Mouse (Mus musculus) left cerebral cortex, adult 2 months (tissue): ENCODE results near the gene Unc13a. TPM values are rescaled to one million over a fixed set of nuclear protein-coding genes. Genes with fewer than 3 reads are reported as not detected.

Experiments used
- DNase-seq, 2 experiments: peaks; one replicate each; pipeline ENCODE4 v3.0.0; 2021 to 2022; ENCODE audit warnings: low spot score in 2 of 2, mixed read lengths in 1 of 2; ENCODE audit errors: extremely low spot score in 1 of 2
- H3K27ac ChIP-seq: fragments of 200-600 bp; 2 replicates; pipeline ENCODE4 v1.8.1; 2022
- H3K4me3 ChIP-seq: fragments of 200-600 bp; 2 replicates; pipeline ENCODE4 v1.8.1; 2022
- CTCF ChIP-seq: fragments of 200-600 bp; IDR thresholded peaks from 2 replicates; pipeline ENCODE4 v1.8.1; 2022; ENCODE audit warnings: antibody characterized with exemption, mild to moderate bottlenecking, moderate library complexity
- intact Hi-C: fragments of 180-260 bp; cut with DNase I; formaldehyde crosslinking; loops from one replicate; pipeline ENCODE4 v1.15.1; 2025
- microRNA-seq, 2 experiments: library from miRNA; unstranded; fragments of <30 nt; microRNA quantifications; one replicate each; pipeline ENCODE4 v1.2.0; 2021
- total RNA-seq, 2 experiments: library from RNA; stranded (reverse); gene quantifications; 2 replicates each; pipeline ENCODE4 v1.2.3; 2021

Unc13a gene
- total RNA-seq, 2 experiments from 2014 or later = 313 to 351 TPM

DNA sequence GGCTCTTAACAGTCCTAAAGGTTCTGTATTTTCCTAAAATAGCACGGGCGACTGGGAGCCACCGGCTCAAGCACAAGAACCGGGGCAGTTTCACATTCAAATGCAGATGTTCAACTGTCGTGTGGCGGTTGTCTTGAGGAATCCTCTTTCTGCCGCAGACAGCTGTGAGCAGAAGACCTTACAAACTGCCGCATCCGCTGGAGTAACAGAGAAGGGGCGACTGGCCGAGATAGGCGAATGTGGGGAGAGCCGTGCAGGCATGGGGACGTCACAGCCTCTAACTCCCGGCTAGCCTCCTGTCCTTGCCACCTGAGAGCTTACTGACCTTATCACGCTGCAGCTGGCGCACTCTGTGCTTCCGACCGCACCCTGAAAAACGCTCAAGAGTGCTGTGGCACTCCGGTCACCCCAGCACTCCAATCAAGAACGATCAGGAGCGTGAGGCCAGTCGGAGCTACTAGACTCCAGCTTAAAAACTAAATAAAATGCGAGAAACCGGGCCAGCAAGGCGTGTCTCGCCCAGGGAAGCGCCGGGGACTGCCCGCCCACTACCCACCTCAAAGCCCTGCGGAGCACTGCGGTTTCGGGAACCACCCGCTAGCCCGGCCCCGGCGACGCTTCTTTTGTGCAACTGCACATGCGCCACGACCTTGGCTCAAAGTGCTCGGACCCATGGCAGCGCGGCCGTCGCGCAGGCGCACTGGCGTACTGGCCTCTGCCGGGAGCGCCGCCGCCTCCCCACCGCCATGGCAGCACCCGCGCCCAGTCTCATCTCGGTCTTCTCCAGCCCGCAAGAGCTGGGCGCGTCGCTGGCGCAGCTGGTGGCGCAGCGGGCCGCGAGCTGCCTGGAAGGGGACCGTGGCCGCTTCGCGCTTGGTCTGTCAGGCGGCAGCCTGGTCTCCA is 79.8 kb downstream of the Unc13a start, which contains the start of gene Pgls:
Gene Pgls, plus strand, starts transcription at position 706 of the 903 bp plus-strand sequence.
- Histone ChIP-seq H3K4me3 (peak within 1 kb of the TSS; percentile 82), H3K27ac (peak within 1 kb of the TSS; percentile 99)
- intact Hi-C loops = loop anchor here (1.0 to 2.0 kb wide), 2 partner anchors 20 to 21 kb away; no protein-coding TSS in a partner anchor
- DNase-seq = peak; percentile 97
- no peak; the same call in 1 of the 2 replicates for TF ChIP-seq CTCF

DNA sequence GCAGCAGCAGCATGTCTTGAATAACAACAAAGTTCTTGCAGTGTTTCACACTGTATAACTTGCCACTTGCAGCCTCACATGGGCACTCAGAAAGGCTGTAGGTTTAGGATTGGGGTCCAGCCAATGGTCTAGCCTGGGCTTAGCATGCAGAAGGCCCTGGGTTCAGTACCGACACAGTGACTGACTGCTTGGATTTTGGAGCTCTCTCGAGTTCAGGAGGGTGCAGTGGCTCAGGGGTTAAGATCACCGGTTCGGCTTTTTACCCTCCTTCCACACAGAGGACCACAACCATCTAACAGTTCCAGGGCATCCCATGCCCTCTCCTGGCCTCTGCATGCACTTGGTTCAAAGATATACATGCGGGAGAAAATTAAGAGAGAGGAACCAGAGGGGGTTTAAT is 80.5 kb downstream of the Unc13a start:
- Histone ChIP-seq H3K4me3 (peak overlapping the region; percentile 82), H3K27ac (peak overlapping the region; percentile 99)
- TF ChIP-seq CTCF = no peak
- DNase-seq = no peak
- intact Hi-C loops = loop anchor here (2.0 kb wide), 1 partner anchor 20 kb away; no protein-coding TSS in a partner anchor

DNA sequence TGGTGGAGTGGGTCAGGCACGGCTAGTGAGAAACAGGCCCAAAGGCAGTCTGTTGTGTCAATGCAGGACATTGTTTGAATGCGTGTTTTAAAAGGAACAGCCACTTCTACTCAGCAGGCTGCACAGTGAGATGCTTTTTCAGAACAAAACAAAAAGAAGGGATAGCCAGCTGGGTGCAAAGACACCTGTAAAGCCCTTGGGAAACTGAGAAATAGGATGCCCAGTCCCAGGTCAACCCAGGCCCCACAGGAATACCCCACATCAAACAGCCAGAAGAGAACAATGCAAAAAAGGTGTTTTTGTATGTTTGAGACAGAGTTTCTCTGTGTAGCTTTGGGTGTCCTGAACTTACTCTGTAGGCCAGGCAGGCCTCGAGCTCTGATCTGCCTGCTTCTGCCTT is 82.8 kb downstream of the Unc13a start:
- intact Hi-C loops = no loop called here
- no peak for DNase-seq
- no peak for TF ChIP-seq CTCF

DNA sequence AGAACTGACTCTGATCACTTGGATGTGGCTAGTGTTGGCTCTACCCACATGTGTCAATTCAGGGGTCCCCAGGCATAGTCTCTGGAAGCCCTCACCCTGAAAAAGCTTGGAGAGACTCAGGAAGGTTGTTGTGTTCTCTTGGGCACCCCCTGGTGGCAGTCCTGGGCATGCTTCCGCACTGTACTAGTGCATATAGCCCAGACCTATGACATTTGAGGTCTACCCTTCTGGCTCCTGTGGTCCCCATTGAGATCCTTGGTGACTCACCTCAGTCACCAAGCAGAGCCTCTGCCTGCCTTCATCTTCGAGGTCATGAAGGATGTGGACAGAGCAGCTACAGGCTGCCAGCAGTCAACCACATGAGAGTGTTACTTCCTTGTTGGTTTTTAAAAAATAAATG is 84.7 kb downstream of the Unc13a start:
- intact Hi-C loops = no loop called here
- DNase-seq = no peak
- TF ChIP-seq CTCF = peak; percentile 68
- H3K4me3 ChIP-seq = no peak overlapping the region
- H3K27ac ChIP-seq = no peak overlapping the region

More for the DNA sequence above, 82.8 kb downstream of the Unc13a start:
- H3K27ac ChIP-seq = no peak overlapping the region
- H3K4me3 ChIP-seq = no peak overlapping the region

DNA sequence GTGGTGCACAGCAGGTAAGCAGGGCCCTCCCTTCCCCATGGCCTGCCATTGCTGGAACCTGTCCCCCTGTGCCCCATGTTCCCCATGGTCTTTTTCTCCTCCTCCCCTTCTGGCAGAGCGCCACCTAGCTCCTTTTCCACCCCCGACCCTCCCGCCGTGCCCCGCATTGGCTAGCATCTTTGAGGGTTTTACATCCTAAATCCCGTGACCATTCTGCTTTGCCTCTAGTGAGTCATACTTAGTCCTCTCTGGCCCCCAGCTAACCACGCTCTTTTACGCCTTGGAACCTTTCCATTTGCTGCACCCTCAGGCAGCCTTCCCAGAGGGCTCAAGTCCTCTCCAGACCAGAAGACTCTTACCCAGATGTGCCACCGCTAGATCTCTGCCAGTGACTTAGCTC is 91.4 kb downstream of the Unc13a start:
- DNase-seq = no peak
- Histone ChIP-seq H3K4me3 (no peak overlapping the region), H3K27ac (no peak overlapping the region)
- intact Hi-C loops = no loop called here
- no peak for TF ChIP-seq CTCF

DNA sequence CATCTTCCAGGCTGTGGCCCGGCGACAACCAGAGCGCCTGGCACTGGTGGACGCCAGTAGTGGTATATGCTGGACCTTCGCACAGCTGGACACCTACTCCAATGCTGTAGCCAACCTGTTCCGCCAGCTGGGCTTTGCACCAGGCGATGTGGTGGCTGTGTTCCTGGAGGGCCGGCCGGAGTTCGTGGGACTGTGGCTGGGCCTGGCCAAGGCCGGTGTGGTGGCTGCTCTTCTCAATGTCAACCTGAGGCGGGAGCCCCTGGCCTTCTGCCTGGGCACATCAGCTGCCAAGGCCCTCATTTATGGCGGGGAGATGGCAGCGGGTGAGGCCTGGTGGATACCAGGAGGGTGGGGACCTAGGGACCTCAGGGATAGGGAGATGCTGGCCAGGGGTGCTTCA is 92.1 kb downstream of the Unc13a start:
- DNase-seq = no peak
- no peak overlapping the region for H3K4me3 ChIP-seq
- intact Hi-C loops = no loop called here
- no peak for TF ChIP-seq CTCF
- H3K27ac ChIP-seq = no peak overlapping the region

DNA sequence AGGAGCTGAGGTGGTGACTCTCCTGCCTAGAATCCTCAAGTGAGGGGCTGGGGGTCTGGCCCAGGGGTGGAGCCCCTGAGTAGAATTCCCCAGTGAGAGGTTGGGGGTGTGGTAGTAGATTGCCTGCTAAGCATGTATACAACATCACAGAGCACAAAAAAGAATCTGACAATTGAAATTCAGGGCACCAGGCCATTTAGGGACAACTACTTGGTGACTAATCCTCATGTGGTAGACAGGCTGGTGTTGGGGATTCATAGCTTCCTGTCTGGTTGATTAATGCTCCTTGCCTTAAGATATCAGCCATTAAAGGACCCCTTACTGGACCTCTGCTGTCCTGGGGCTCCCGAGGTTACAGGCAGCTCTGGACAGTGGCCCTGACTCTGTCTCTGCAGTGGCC is 92.5 kb downstream of the Unc13a start:
- H3K27ac ChIP-seq = no peak overlapping the region
- intact Hi-C loops = no loop called here
- H3K4me3 ChIP-seq = no peak overlapping the region
- no peak for DNase-seq
- no peak for TF ChIP-seq CTCF

DNA sequence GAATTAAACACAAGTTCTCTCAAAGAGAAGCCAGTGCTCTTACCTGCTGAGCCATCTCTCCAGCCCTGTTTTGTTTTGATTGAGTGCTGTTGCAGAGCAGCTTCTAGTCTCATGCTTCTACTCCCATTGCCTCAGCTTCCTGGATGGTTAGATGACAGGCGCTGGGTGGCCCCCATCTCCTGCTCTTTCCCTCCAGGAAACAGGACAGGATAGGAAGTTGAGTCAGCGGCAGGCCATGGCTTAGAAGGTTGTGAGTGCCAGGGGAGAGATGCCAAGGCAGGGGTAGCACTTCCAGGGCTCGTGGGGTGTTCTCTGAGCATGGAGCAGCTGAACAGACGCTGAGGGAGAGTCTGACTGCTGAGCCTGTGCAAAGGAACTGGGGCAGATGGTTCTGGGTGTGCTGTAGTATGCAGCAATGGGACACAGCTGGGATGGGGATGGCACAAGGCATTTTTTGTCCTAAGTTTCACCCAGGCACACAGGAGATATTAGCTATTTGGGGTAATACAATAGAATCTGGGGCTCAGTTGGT is 93.6 kb downstream of the Unc13a start:
- intact Hi-C loops = no loop called here
- no peak overlapping the region for H3K4me3 ChIP-seq
- H3K27ac ChIP-seq = no peak overlapping the region
- TF ChIP-seq CTCF = no peak
- no peak for DNase-seq

DNA sequence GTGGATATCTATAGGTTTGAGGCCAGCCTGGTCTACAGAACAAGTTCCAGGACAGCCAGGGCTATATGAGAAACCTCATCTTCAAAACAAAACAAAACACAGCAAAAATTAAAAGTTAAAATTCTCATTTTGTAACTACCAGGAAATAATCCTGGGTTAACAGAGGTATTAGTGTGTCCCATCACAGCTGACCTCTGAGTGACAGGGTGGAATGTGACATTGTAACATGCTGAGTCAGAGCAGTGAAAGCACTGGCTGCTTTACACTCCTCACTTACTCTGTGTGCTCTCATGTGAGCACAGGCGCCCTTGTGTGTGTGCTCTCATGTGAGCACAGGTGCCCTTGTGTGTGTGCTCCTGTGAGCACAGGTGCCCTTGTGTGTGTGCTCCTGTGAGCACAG is 96.5 kb downstream of the Unc13a start:
- intact Hi-C loops = no loop called here
- Histone ChIP-seq H3K27ac (no peak overlapping the region), H3K4me3 (no peak overlapping the region)
- no peak for TF ChIP-seq CTCF
- no peak for DNase-seq

DNA sequence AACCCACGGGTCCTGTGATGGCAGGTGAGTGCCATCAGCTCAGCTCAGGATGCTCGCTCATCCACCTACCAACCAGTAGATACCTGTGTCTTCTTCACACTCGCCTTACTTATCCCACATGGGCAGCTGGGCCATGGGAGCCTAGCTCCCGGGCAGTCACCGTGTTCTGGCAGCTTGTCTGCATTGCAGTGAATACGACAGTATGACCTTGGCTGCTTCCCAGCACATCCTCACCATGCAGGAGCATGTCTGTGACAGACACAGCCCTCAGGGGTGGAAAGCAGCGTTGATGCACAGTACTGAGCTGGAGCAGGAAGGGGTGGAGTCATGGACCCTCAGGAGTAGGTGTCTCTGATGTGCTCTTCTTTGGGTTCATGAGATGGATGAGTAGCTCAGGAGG is 97.1 kb downstream of the Unc13a start:
- no peak for DNase-seq
- H3K4me3 ChIP-seq = no peak overlapping the region
- no peak for TF ChIP-seq CTCF
- H3K27ac ChIP-seq = peak overlapping the region; percentile 21; the same call in 1 of the 2 replicates
- intact Hi-C loops = no loop called here

Small RNAs within 50 kb of the gene (microRNA-seq; reads per million reads assigned to microRNA genes)
- 37.8 to 49.9 reads per million in 2 experiments for gene Mir6769b

Other genes with a start within 250 kb of the Unc13a start
- gene Abhd8, start 208.1 kb downstream of the Unc13a start, total RNA-seq = 100 to 1,000 TPM; 302 to 335 TPM
- 10 to 100 TPM; 49.2 to 57.1 TPM for gene Mrpl34, start 206.8 kb downstream of the Unc13a start, total RNA-seq
- gene Dda1, start 202.6 kb downstream of the Unc13a start, total RNA-seq = 10 to 100 TPM; 75.0 to 87.0 TPM
- gene Ano8, start 185.8 kb downstream of the Unc13a start, total RNA-seq = 10 to 100 TPM; 62.5 to 64.0 TPM
- gene Gtpbp3, start 183.7 kb downstream of the Unc13a start, total RNA-seq = 10 to 100 TPM; 33.0 to 37.4 TPM
- 1 to 10 TPM; 8.5 to 9.1 TPM for gene Plvap, start 160.0 kb downstream of the Unc13a start, total RNA-seq
- not detected for gene Ccdc194, start 146.0 kb downstream of the Unc13a start, total RNA-seq
- gene Bst2, start 134.3 kb downstream of the Unc13a start, total RNA-seq = 1 to 10 TPM; 3.5 to 4.0 TPM
- gene Mvb12a, start 128.8 kb downstream of the Unc13a start, total RNA-seq = 10 to 100 TPM; 37.2 to 37.6 TPM
- not detected for gene Tmem221, start 112.9 kb downstream of the Unc13a start, total RNA-seq
- gene Nxnl1, start 105.2 kb downstream of the Unc13a start, total RNA-seq = under 1 TPM in 1 of 2 experiments, not detected in 1; 0.11 TPM
- gene Slc27a1, start 102.9 kb downstream of the Unc13a start, total RNA-seq = 100 to 1,000 TPM; 108 to 109 TPM
- 10 to 100 TPM; 29.1 to 33.0 TPM for gene Pgls, start 79.6 kb downstream of the Unc13a start, total RNA-seq
- gene Fam129c, start 74.1 kb downstream of the Unc13a start, total RNA-seq = 1 to 10 TPM; 3.1 to 4.0 TPM
- 10 to 100 TPM; 47.2 to 50.9 TPM for gene Colgalt1, start 60.8 kb downstream of the Unc13a start, total RNA-seq
- gene Jak3, start 4.5 kb upstream of the Unc13a start, total RNA-seq = 1 to 10 TPM; 5.5 to 5.8 TPM
- 1 to 10 TPM; 1.2 to 4.7 TPM for gene Insl3, start 17.5 kb upstream of the Unc13a start, total RNA-seq
- gene B3gnt3, start 30.0 kb upstream of the Unc13a start, total RNA-seq = under 1 TPM; 0.68 to 0.79 TPM
- gene Fcho1, start 54.0 kb upstream of the Unc13a start, total RNA-seq = 100 to 1,000 TPM; 184 TPM
- gene Zfp709, start 210.3 kb upstream of the Unc13a start, total RNA-seq = 10 to 100 TPM; 10.5 to 10.6 TPM
- 10 to 100 TPM; 11.1 to 12.1 TPM for gene Zfp882, start 236.9 kb upstream of the Unc13a start, total RNA-seq
- gene Zfp617, start 236.9 kb upstream of the Unc13a start, total RNA-seq = 10 to 100 TPM; 25.3 to 28.4 TPM